Mouse (Mus musculus) cerebellum, postnatal 25 days (tissue): ENCODE data around the gene Syt14.

ENCODE experiments used
- DNase-seq, 2 experiments: peaks; one replicate each; pipeline ENCODE4 v3.0.0; 2021; ENCODE audit warnings: mixed read lengths in 2 of 2

Syt14 gene

DNA sequence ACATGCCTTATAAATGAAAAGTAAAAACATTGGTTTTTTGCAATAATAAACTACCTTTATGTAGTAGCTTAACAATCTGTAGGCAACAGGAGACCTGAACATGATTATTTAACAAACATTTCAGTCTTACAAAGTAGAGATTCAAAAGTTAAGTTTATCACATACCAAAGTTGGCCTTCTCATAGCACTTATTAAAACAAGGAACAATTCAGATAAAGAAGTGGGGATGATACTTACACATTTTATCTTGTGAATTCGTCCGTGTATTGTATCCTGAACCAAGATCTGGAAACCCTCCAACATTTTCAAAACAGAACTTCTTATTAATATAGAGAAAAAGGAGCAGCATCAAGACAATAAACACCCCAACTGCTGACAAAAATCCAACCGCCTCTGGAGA, 49.1 kb downstream of the Syt14 start:
- no peak for DNase-seq

DNA sequence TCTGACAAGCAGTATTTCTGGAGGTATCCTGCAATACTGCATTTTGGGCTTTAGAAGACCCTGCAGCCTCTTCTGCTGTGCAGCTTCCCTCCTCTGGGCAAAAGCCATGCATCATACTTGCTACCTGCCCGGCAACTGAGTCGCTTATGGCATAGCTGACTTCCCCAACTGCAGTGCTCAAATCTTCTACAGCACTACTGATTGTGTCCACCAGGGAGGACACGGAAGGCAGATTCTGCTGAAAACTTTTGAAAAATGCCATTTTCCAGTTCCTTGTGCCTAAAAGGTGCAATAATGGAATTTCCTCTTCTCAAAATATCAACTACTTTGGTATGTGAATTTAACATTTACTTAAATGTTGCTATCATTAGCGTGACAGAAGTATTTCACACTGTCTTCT, 51.2 kb downstream of the Syt14 start:
- DNase-seq: no peak

DNA sequence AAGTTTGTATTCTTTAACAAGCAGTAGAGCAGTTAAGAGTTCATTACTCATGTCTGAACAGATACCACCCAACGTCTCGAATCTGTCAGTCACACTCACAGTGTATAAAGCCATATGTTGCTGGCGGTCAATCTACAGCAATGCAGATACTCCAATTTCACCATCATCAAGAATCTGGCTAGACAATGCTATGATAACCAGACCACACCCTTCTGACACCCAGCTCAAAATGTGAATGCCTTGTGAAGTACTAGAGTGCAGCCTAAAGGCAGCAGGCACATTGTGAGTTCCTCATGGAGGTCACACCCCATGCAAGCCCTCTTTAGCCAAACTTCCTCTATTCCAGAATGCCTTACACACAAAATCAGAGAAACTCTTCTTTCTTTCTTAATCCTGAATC, 53.9 kb downstream of the Syt14 start:
- DNase-seq: no peak

GRCm38 (mm10) chr1:192981120-192981519, 54.5 kb downstream of the Syt14 start:
- no peak for DNase-seq

DNA sequence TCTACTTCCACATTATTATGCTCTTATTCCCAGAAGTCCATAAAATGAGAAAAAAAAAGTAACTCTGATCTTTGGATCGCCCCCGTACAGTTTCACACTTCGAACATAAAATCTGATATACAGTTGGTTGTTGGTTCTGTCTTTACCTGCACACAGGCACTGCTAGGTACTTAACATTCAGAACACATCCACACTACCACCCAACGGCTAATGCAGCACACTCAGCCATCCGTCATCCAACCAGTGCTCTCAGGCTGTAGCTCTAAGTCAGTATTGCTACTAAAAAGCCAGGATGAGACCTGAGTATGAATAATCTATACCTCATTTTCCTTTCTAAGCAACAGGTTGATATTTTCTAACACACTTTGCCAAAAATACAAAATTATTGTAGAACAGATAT, 73.3 kb downstream of the Syt14 start:
- no peak for DNase-seq

DNA sequence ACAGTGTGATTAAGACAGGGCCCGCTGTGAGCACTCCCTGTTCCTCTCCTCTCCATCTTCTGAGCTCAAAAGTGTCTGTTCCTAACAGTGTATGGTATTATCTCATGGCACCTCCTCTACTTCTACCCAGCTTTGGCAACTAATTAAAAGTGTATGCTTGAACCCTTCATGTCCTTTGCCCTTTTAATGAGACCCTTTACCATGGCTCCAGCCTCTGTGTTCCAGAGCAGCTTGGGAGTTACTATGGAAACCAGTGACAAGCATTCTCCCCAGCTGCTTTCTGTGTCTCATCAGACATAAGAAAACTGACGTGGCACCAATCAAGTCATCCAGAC, 87.8 kb downstream of the Syt14 start:
- no peak for DNase-seq

- no peak for DNase-seq
These were observed 88.3 kb downstream of the Syt14 start for GRCm38 (mm10) chr1:192947170-192947838.

DNA sequence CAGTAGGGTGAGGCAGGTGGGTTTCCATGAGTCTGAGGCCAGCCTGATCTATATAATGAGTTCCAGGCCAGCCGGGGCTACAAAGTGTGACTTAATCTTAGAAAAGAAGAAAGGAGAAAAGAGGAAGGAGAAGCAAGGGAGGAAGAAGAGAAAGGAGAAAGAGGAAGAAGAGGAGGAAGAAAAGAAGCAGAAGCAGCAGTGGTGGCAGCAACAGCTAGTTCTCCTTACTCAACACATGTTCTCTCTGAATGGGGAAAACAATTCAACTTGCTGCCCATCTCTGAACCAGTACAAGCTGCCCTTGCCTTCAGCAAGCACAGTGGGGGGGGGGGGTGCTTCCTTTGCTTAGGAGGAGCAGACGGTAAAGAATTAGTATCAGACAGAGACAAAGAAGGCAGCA, 96.5 kb downstream of the Syt14 start:
- no peak for DNase-seq

DNA sequence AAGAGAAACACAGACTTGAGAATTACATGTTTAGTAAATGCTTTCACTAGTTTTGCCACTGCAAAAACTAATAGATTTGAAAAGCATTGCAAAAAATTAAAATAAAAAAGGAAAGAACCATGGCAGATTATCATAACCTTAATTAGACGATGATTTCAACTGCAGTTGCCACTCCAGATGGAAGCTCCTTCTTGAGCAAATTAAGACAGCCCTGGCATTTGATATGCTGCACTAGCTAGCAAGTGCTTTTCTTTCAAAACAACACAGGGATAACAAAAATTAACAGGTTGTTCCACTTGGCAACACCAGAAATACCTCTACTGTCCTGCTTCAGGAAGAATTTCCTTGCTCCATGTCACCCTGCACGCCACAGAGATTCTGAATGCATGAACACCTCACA, 97.6 kb downstream of the Syt14 start:
- DNase-seq: no peak

GRCm38 (mm10) chr1:192931797-192932196, 103.8 kb downstream of the Syt14 start:
- no peak for DNase-seq

GRCm38 (mm10) chr1:192912101-192912728, 123.4 kb downstream of the Syt14 start:
- DNase-seq: peak in 1 of 2 experiments; percentile 29

GRCm38 (mm10) chr1:192901516-192901915, 134.1 kb downstream of the Syt14 start:
- DNase-seq: no peak

- no peak for DNase-seq
These were observed 134.7 kb downstream of the Syt14 start for GRCm38 (mm10) chr1:192900913-192901312.

DNA sequence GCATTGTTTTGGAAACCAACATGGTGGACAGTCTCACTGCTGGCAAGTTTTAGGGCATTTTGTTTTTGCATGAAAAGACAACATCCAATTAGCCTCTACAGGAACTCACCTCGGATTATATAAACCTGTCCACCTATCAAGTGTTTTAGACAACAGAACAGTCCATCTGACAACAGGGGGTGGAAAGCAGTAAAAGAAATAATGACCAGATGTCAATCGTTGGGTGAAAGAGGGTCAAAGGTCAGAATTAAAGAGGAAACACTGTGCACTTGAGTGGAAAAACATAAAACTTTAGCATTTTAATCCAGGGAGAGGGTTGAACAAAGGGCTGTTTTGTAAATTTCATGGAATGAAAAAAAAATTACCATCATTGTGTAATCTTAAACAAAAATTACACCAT, 136.8 kb downstream of the Syt14 start:
- no peak for DNase-seq

DNA sequence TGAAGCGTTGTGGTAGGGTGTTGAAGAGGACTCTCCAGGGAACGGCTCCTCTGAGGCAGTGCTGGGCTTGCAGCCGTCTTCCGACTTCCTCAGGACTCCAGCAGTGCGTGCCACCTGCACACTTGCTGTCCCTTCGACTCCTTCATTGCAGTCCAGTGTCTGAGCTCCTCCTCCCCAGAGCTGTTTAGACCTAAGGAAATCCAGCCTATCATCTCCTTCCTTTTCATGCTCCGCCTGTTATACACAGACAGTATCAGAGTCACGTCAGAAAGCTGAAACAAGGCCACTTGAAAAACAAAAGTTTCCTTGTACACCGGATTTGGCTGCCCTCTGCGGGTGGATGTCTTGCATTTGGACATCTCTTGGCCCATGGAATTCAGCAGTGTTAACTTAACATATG, 138.4 kb downstream of the Syt14 start:
- DNase-seq: peak; percentile 37 to 53

DNA sequence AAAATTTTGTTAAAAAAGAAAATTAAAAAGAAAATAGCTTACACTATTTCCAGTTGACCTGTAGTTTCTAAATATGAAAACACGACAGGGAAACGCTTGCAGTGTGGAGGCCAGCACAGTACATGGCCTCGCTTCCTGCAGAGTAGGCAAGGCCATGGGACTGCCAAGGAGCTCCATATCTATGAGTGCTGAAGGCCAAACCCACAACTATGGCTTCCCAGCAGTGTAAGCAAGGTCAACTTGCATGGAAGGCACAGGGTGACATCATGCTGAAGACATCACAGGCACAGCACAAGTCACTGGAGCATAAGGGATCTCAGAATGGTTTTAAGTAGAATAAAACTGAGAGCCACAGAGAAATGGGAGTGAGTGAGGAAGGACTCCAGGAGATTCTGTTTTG, 139.5 kb downstream of the Syt14 start:
- no peak for DNase-seq

- DNase-seq: no peak
These were observed 144.9 kb downstream of the Syt14 start for GRCm38 (mm10) chr1:192890716-192891115.

- no peak for DNase-seq
These were observed 152.8 kb downstream of the Syt14 start for GRCm38 (mm10) chr1:192882617-192883295.

DNA sequence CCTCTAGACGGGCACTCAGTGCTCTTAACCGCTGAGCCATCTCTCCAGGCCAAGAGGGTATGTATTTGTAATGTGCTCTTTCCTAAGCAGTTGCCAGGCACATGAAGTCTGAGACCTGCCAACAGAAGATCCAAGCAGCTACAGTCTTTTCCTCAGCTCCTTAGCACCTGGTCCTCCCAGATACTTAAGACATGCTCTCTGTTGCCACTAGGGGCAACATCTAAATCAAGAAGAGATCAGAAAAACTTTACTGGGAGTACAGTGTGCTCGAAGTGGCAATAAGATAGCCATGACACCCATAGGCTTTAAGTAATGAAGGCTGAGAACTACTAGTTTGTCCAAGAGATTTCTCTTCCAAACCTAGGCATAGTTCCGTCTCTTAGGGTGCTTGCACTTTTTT, 155.4 kb downstream of the Syt14 start:
- DNase-seq: no peak

GRCm38 (mm10) chr1:192879086-192879580, 156.4 kb downstream of the Syt14 start:
- DNase-seq: no peak

DNA sequence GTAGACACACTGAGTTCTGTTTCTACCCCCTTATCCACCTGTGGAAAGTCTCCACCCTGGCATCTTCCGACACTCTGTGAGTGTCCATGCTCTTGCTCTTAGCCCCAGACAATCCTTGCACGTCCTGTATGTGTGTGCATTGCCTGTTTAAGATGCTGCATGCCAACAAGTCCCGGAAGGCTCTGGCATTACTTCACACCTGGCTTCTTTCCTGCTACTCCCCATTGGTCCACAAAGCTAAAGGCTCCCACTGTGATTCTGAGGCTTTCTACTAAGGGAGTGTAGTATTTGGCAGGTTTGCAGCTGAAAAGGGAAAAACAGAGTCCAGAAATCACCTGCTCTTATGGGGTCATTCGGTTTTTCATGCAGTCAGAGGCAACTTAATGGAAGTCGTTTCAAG, 162.7 kb downstream of the Syt14 start:
- peak; percentile 73 to 75 for DNase-seq

- no peak for DNase-seq
These were observed 165.8 kb downstream of the Syt14 start for GRCm38 (mm10) chr1:192869761-192870160.

- no peak for DNase-seq
These were observed 171.1 kb downstream of the Syt14 start for GRCm38 (mm10) chr1:192864440-192864839.

DNA sequence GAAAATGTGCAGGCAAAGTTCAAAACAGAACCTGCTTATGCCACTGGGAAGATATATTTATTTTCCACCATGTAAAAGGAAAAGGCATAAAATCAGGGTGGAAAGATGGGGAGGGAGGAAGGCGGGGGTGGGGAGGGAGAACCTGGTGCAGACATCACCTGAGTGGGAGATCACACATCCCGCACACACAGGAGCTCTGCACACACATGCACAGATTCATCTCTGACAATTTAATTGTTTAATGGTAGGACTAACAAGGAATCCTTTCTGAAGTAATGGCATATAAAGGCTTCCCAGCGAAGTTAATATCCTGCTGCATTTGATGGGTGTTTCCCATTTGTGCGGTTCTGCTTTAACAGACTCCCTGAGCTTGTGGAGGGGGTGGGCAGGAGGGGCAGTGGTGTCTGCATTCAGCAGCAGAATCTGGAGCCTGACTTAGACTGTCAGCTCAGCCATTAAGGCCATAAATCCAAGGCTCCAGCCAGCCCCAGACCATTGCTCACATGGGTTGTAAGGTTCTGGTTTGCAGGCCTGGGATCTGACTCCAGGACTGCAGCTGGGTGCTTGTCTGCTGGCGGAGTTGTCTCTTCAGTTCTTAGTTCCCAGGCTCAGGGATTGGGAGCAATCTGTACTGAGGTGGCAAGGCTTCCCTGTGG, 174.1 kb downstream of the Syt14 start:
- DNase-seq: no peak
